Mouse (Mus musculus) left cerebral cortex, postnatal 36 days (tissue): Measurements from ENCODE around the gene G430095P16Rik. TPM values are rescaled to one million over a fixed set of nuclear protein-coding genes. Genes with fewer than 3 reads are reported as not detected.

Experiments used
- DNase-seq, 2 experiments: peaks; one replicate each; pipeline ENCODE4 v3.0.0; 2021 to 2022; ENCODE audit warnings: low spot score in 2 of 2, mixed read lengths in 1 of 2
- intact Hi-C: fragments of 180-260 bp; cut with DNase I; formaldehyde crosslinking; loops from one replicate; pipeline ENCODE4 v1.15.1; 2025
- total RNA-seq, 2 experiments: library from RNA; stranded (reverse); gene quantifications; 2 replicates each; pipeline ENCODE4 v1.2.3; 2021

The G430095P16Rik gene
- total RNA-seq, 2 experiments from 2014 or later, result not detected

GRCm38 (mm10) chr8:84714161-84714560 is 8.6 kb upstream of the G430095P16Rik start:
- no peak for DNase-seq
- intact Hi-C loops, result no loop called here

- DNase-seq, result peak in 1 of 2 experiments; percentile 15
Measured at GRCm38 (mm10) chr8:84715893-84716468, 6.8 kb upstream of the G430095P16Rik start.

GRCm38 (mm10) chr8:84716790-84717189 is 6.0 kb upstream of the G430095P16Rik start:
- DNase-seq, result no peak
- intact Hi-C loops, result no loop called here

More at GRCm38 (mm10) chr8:84715893-84716468, 6.8 kb upstream of the G430095P16Rik start:
- intact Hi-C loops, result no loop called here

GRCm38 (mm10) chr8:84718476-84718875 is 4.3 kb upstream of the G430095P16Rik start:
- no peak for DNase-seq
- intact Hi-C loops, result no loop called here

- intact Hi-C loops, result no loop called here
- no peak for DNase-seq
Measured at GRCm38 (mm10) chr8:84718959-84719690, 3.7 kb upstream of the G430095P16Rik start.

GRCm38 (mm10) chr8:84722530-84722849 is 317 bp upstream of the G430095P16Rik start:
- intact Hi-C loops, result no loop called here
- DNase-seq, result no peak

- intact Hi-C loops, result no loop called here
- no peak for DNase-seq
Measured at GRCm38 (mm10) chr8:84723571-84723900, 729 bp downstream of the G430095P16Rik start.

GRCm38 (mm10) chr8:84724683-84725082 is 1.9 kb downstream of the G430095P16Rik start:
- intact Hi-C loops, result no loop called here
- no peak for DNase-seq

- DNase-seq, result no peak
- intact Hi-C loops, result no loop called here
Measured at GRCm38 (mm10) chr8:84725246-84725940, 2.6 kb downstream of the G430095P16Rik start.

GRCm38 (mm10) chr8:84725941-84726259 is 3.1 kb downstream of the G430095P16Rik start:
- no peak for DNase-seq
- intact Hi-C loops, result no loop called here

GRCm38 (mm10) chr8:84728474-84728873 is 5.7 kb downstream of the G430095P16Rik start:
- no peak for DNase-seq
- intact Hi-C loops, result no loop called here

- intact Hi-C loops, result no loop called here
- DNase-seq, result no peak
Measured at GRCm38 (mm10) chr8:84729921-84730362, 7.1 kb downstream of the G430095P16Rik start.

- intact Hi-C loops, result no loop called here
- DNase-seq, result no peak
Measured at GRCm38 (mm10) chr8:84730541-84731370, 7.9 kb downstream of the G430095P16Rik start.

- intact Hi-C loops, result no loop called here
Measured at GRCm38 (mm10) chr8:84731371-84732177, 8.8 kb downstream of the G430095P16Rik start.

GRCm38 (mm10) chr8:84732545-84732944 is 9.7 kb downstream of the G430095P16Rik start:
- intact Hi-C loops, result no loop called here
- DNase-seq, result no peak

More at GRCm38 (mm10) chr8:84731371-84732177, 8.8 kb downstream of the G430095P16Rik start:
- no peak for DNase-seq

- no peak for DNase-seq
- intact Hi-C loops, result no loop called here
Measured at GRCm38 (mm10) chr8:84732996-84733395, 10.2 kb downstream of the G430095P16Rik start.

- no peak for DNase-seq
- intact Hi-C loops, result no loop called here
Measured at GRCm38 (mm10) chr8:84733959-84734358, 11.2 kb downstream of the G430095P16Rik start.

GRCm38 (mm10) chr8:84734680-84735079 is 11.9 kb downstream of the G430095P16Rik start:
- intact Hi-C loops, result no loop called here
- no peak for DNase-seq

GRCm38 (mm10) chr8:84735597-84735996 is 12.8 kb downstream of the G430095P16Rik start:
- no peak for DNase-seq
- intact Hi-C loops, result no loop called here
